Mouse (Mus musculus) lung, postnatal 0 days (tissue): Measurements from ENCODE around the gene Mcm3ap. TPM values are rescaled to one million over a fixed set of nuclear protein-coding genes. Genes with fewer than 3 reads are reported as not detected.

Experiments
- ATAC-seq: fragments of 200-750 bp; cut with Nextera tagmentation; 2 replicates; pipeline ENCODE4 v1.8.0; 2017; ENCODE audit warnings: moderate library complexity
- DNase-seq: peaks from one replicate; pipeline ENCODE4 v3.0.0-alpha.2; 2016; ENCODE audit warnings: low spot score
- H3K27ac ChIP-seq: fragments of 300-500 bp; sonication (generic); 2 replicates; pipeline ENCODE4 v1.5.1; 2014; ENCODE audit warnings: antibody characterized with exemption, mild to moderate bottlenecking, low read length, mixed read lengths
- H3K27me3 ChIP-seq: fragments of 300-500 bp; sonication (generic); replicated peaks from 2 replicates; pipeline ENCODE4 v1.6.1; 2014; ENCODE audit warnings: low read length, mixed read lengths; ENCODE audit not compliant: insufficient read depth
- H3K36me3 ChIP-seq: fragments of 300-500 bp; sonication (generic); 2 replicates; pipeline ENCODE4 v1.6.1; 2014; ENCODE audit warnings: low read length, mixed read lengths; ENCODE audit not compliant: insufficient read depth
- H3K4me1 ChIP-seq: fragments of 300-500 bp; sonication (generic); 2 replicates; pipeline ENCODE4 v1.6.1; 2014; ENCODE audit warnings: antibody characterized with exemption, low read depth, low read length, mixed read lengths; ENCODE audit not compliant: insufficient read depth
- H3K4me2 ChIP-seq: fragments of 300-500 bp; sonication (generic); replicated peaks from 2 replicates; pipeline ENCODE4 v1.6.1; 2014; ENCODE audit warnings: low read depth, mild to moderate bottlenecking, low read length, moderate library complexity, mixed read lengths
- H3K4me3 ChIP-seq: fragments of 300-500 bp; sonication (generic); 2 replicates; pipeline ENCODE4 v1.5.1; 2014; ENCODE audit warnings: low read depth, low read length
- H3K9ac ChIP-seq: fragments of 300-500 bp; sonication (generic); replicated peaks from 2 replicates; pipeline ENCODE4 v1.6.1; 2014; ENCODE audit warnings: low read depth, mild to moderate bottlenecking
- H3K9me3 ChIP-seq: fragments of 300-500 bp; sonication (generic); 2 replicates; pipeline ENCODE4 v1.6.1; 2016; ENCODE audit warnings: low read length, mixed read lengths
- CTCF ChIP-seq: IDR thresholded peaks from 2 replicates; pipeline ENCODE4 v1.5.1; 2016; ENCODE audit warnings: antibody characterized with exemption, mild to moderate bottlenecking
- EP300 ChIP-seq: IDR thresholded peaks from 2 replicates; pipeline ENCODE4 v1.6.1; 2016; ENCODE audit warnings: antibody characterized with exemption, mild to moderate bottlenecking, control low read depth
- WGBS: fragments of 180-500 bp; shearing (Covaris S2); extraction: QIAGEN DNeasy Blood & Tissue Kit; methylation state at CpG from one replicate; pipeline ENCODE4 v1.1.7; 2014; 5-methylcytosine and 5-hydroxymethylcytosine counted together
- polyA plus RNA-seq: library from polyadenylated mRNA; unstranded; fragments of >200 nt; fragmentation: Nextera tagmentation; extraction: Ambion mirVana; gene quantifications from 2 replicates; pipeline ENCODE4 v1.2.1, GENCODE M21; 2015

Gene Mcm3ap
- polyA plus RNA-seq, 1 experiment from 2014 or later: 41.9 TPM

DNA sequence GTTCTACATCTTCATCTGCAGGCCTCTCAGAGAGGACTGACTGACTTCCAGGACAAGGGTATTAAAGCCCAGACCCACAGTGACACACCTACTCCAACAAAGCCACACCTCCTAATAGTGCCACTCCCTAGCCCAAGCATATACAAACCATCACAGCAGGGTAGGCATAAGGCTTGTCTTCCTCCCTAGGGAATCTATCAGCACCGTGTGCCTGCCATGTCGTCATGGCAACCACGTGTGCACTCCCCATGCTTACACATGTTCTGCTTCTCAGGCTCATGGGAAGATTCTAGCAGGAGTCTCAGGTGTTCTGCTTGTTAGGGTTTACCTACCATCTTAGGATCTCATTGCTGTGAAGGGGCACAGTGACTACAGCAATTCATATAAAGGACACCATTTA is 82.8 kb downstream of the Mcm3ap start:
- no peak for ATAC-seq
- WGBS: 75% methylated on average over 3 of the region's 3 CpGs
- no peak overlapping the region for H3K9ac ChIP-seq
- no peaks in the 10 kb centered on the region for H3K4me1 ChIP-seq
- no peak overlapping the region for H3K27ac ChIP-seq
- H3K27me3 ChIP-seq: no peaks in the 10 kb centered on the region
- DNase-seq: no peak
- no peak overlapping the region for H3K4me2 ChIP-seq
- TF ChIP-seq EP300 (no peak), CTCF (no peak)
- no peak overlapping the region for H3K4me3 ChIP-seq
- H3K36me3 ChIP-seq: peaks cover 26% of the 10 kb centered on the region
- H3K9me3 ChIP-seq: no peaks in the 10 kb centered on the region

- 81% methylated on average over 5 of the region's 5 CpGs for WGBS
- no peak overlapping the region for H3K4me3 ChIP-seq
- ATAC-seq (peak; percentile 40; the same call in 1 of the 2 replicates), DNase-seq (no peak)
- TF ChIP-seq EP300 (no peak), CTCF (no peak)
- no peaks in the 10 kb centered on the region for H3K4me1 ChIP-seq
- no peaks in the 10 kb centered on the region for H3K9me3 ChIP-seq
- no peaks in the 10 kb centered on the region for H3K27me3 ChIP-seq
- no peak overlapping the region for H3K4me2 ChIP-seq
- H3K9ac ChIP-seq: no peak overlapping the region
- peaks cover 12% of the 10 kb centered on the region; the same call in 1 of the 2 replicates for H3K36me3 ChIP-seq
- H3K27ac ChIP-seq: no peak overlapping the region
Measured at GRCm38 (mm10) chr10:76554061-76554460, 85.3 kb downstream of the Mcm3ap start.

- TF ChIP-seq CTCF (no peak), EP300 (no peak)
- H3K4me2 ChIP-seq: no peak within 1 kb of the TSS
- H3K4me1 ChIP-seq: no peaks in the 10 kb centered on the region
- no peak for DNase-seq
- no peaks in the 10 kb centered on the region for H3K27me3 ChIP-seq
- H3K9me3 ChIP-seq: no peaks in the 10 kb centered on the region
- no peak within 1 kb of the TSS for H3K4me3 ChIP-seq
- no peak within 1 kb of the TSS for H3K9ac ChIP-seq
- H3K27ac ChIP-seq: no peak within 1 kb of the TSS
- H3K36me3 ChIP-seq: no peaks in the 10 kb centered on the region
- no peak for ATAC-seq
- WGBS: 88% methylated on average over 10 of the region's 10 CpGs
Measured at GRCm38 (mm10) chr10:76561972-76562371, 93.2 kb downstream of the Mcm3ap start, which contains the start of gene Spatc1l. Spatc1l (plus strand) TSS chr10:76562272.

Other genes with a start within 250 kb of the Mcm3ap start
- gene Prmt2, start 231.1 kb upstream of the Mcm3ap start, polyA plus RNA-seq: 50.8 and 58.8 TPM in 2 replicates
- 1.3 and 1.9 TPM in 2 replicates for gene S100b, start 215.1 kb upstream of the Mcm3ap start, polyA plus RNA-seq
- gene Dip2a, start 123.6 kb upstream of the Mcm3ap start, polyA plus RNA-seq: 7.2 and 8.1 TPM in 2 replicates
- 1.4 TPM in 1 of 2 replicates, not detected in the other for gene AC141477.1, start 28.5 kb upstream of the Mcm3ap start, polyA plus RNA-seq
- gene Pcnt, start 26.1 kb upstream of the Mcm3ap start, polyA plus RNA-seq: 16.7 and 18.5 TPM in 2 replicates
- 30.3 and 32.3 TPM in 2 replicates for gene 2610028H24Rik, start 19.8 kb upstream of the Mcm3ap start, polyA plus RNA-seq
- 5.4 and 5.9 TPM in 2 replicates for gene Ybey, start 187 bp downstream of the Mcm3ap start, polyA plus RNA-seq
- 19.4 and 22.3 TPM in 2 replicates for gene Lss, start 62.7 kb downstream of the Mcm3ap start, polyA plus RNA-seq
- not detected in 2 replicates for gene Spatc1l, start 93.3 kb downstream of the Mcm3ap start, polyA plus RNA-seq
- gene Ftcd, start 106.7 kb downstream of the Mcm3ap start, polyA plus RNA-seq: 0.07 and 0.14 TPM in 2 replicates
- gene Col6a2, start 154.7 kb downstream of the Mcm3ap start, polyA plus RNA-seq: 242 and 272 TPM in 2 replicates